Mouse (Mus musculus) C2C12 (cell line): ENCODE data around the gene Lactbl1. TPM values are rescaled to one million over a fixed set of nuclear protein-coding genes. Genes with fewer than 3 reads are reported as not detected.

Experiments
- H3K27me3 ChIP-seq: one replicate; pipeline ENCODE4 v1.6.1; 2011; ENCODE audit not compliant: control insufficient read depth, insufficient read depth, insufficient read length
- H3K36me3 ChIP-seq: one replicate; pipeline ENCODE4 v1.6.1; 2011; ENCODE audit not compliant: control insufficient read depth, insufficient read depth
- H3K4me3 ChIP-seq: one replicate; pipeline ENCODE4 v1.5.1; 2011; ENCODE audit warnings: mild to moderate bottlenecking, control low read depth; ENCODE audit not compliant: poor library complexity, insufficient read depth, severe bottlenecking
- H3K79me2 ChIP-seq: one replicate; pipeline ENCODE4 v1.6.1; 2011; ENCODE audit not compliant: control insufficient read depth, insufficient read depth
- H3K79me3 ChIP-seq: one replicate; pipeline ENCODE4 v1.6.1; 2011; ENCODE audit warnings: low read depth, control low read depth
- H3ac ChIP-seq: one replicate; pipeline ENCODE3; 2011; ENCODE audit warnings: low read depth; ENCODE audit not compliant: control insufficient read depth, insufficient read length
- CEBPB ChIP-seq: IDR thresholded peaks from one replicate; pipeline ENCODE4 v1.6.1; 2011; ENCODE audit warnings: low read depth, mild to moderate bottlenecking, control low read depth, moderate library complexity
- CTCF ChIP-seq: IDR thresholded peaks from one replicate; pipeline ENCODE4 v1.5.1; 2011; ENCODE audit not compliant: control insufficient read depth, insufficient read depth, insufficient read length
- FOSL1 ChIP-seq: IDR thresholded peaks from one replicate; pipeline ENCODE4 v1.8.0; 2011; ENCODE audit warnings: mild to moderate bottlenecking, low read length; ENCODE audit not compliant: poor library complexity, insufficient read depth, severe bottlenecking
- MAX ChIP-seq: IDR thresholded peaks from one replicate; pipeline ENCODE4 v1.6.1; 2011; ENCODE audit warnings: mild to moderate bottlenecking, control low read depth
- MYOD1 ChIP-seq: IDR thresholded peaks from one replicate; pipeline ENCODE4 v1.6.1; 2011; ENCODE audit warnings: low read depth; ENCODE audit not compliant: control insufficient read depth, insufficient read length
- MYOG ChIP-seq: IDR thresholded peaks from one replicate; pipeline ENCODE4 v1.6.1; 2011; ENCODE audit not compliant: control insufficient read depth, insufficient read length; ENCODE audit errors: extremely low read depth
- USF1 ChIP-seq: IDR thresholded peaks from one replicate; pipeline ENCODE4 v1.6.1; 2011; ENCODE audit warnings: low read depth, mild to moderate bottlenecking, control low read depth, moderate library complexity
- polyA plus RNA-seq: library from polyadenylated mRNA; unstranded; fragments of >200 nt; fragmentation: generic; extraction: Trizol; gene quantifications from one replicate; pipeline ENCODE4 v1.2.1, GENCODE M21; 2012; ENCODE audit warnings: missing spikeins

The Lactbl1 gene
- polyA plus RNA-seq, 1 experiment = not detected

DNA sequence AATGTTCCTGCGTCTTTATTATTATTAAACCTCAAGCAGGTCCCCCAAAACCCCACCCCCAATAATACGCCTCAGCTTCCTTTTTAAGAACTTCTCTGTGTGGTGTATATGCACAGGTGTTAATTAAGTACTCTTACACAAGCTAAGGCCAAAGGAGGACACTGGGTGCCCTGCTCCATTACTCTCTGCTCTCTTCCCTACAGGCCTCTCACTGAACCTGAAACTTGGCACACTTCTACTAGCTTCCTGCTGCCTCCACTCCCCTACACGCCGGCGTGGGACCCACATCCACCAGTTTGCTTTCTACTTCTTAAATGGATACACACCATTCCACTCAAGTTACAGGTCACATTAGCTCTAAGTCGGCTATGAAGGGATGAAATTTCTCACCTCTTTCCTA lies 27.2 kb upstream of the Lactbl1 start:
- peaks cover 76% of the 10 kb centered on the region for H3K79me3 ChIP-seq
- TF ChIP-seq USF1 = no peak
- no peak for TF ChIP-seq CEBPB
- TF ChIP-seq FOSL1 = no peak
- no peak for TF ChIP-seq MYOG
- TF ChIP-seq MYOD1 = no peak
- no peak for TF ChIP-seq CTCF
- no peak for TF ChIP-seq MAX
- H3K36me3 ChIP-seq = peaks cover 14% of the 10 kb centered on the region
- no peaks in the 10 kb centered on the region for H3K27me3 ChIP-seq
- H3ac ChIP-seq = no peak overlapping the region
- no peak overlapping the region for H3K4me3 ChIP-seq
- H3K79me2 ChIP-seq = peaks cover 99% of the 10 kb centered on the region

DNA sequence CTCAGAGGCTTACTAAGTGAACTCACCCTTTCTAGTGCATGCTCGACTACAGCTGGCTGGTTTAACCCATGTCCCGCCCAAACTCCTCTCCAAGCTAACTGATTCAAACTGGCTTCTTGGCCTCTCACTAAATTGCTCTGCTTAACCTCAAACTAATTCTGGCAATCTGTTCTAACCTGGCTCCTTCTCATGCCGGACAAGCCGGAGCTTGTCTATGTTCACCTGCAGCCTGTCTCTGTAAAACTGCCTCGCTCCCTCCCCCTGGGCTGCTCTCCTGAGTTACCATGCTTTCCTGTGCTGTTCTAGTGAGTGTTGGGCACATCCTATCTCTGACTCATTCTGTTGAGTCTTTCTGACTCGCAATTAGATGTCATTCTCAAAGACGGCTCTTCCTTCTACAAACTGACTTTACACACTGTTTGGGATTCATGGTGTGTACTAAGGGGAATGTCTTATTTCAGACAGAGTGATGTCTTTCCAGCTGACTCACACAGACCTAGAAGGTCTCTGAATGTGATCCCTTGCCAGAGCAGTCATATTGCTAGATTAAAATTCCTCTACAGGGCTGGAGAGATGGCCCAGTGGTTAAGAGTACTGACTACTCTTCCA lies 24.0 kb upstream of the Lactbl1 start:
- H3ac ChIP-seq = no peak overlapping the region
- TF ChIP-seq USF1 (no peak), CEBPB (no peak), MAX (no peak), MYOD1 (no peak), FOSL1 (no peak), MYOG (no peak), CTCF (no peak)
- peaks cover 76% of the 10 kb centered on the region for H3K79me3 ChIP-seq
- no peaks in the 10 kb centered on the region for H3K27me3 ChIP-seq
- peaks cover 89% of the 10 kb centered on the region for H3K79me2 ChIP-seq
- H3K36me3 ChIP-seq = no peaks in the 10 kb centered on the region
- H3K4me3 ChIP-seq = no peak overlapping the region

GRCm38 (mm10) chr4:136599869-136600268 lies 22.6 kb upstream of the Lactbl1 start:
- H3K36me3 ChIP-seq = no peaks in the 10 kb centered on the region
- TF ChIP-seq CEBPB (no peak), MAX (no peak), FOSL1 (no peak), USF1 (no peak), MYOG (no peak), CTCF (no peak), MYOD1 (no peak)
- no peak overlapping the region for H3K4me3 ChIP-seq
- no peak overlapping the region for H3ac ChIP-seq
- H3K79me3 ChIP-seq = peaks cover 61% of the 10 kb centered on the region
- no peaks in the 10 kb centered on the region for H3K27me3 ChIP-seq
- peaks cover 74% of the 10 kb centered on the region for H3K79me2 ChIP-seq

GRCm38 (mm10) chr4:136600536-136600935 lies 21.9 kb upstream of the Lactbl1 start:
- TF ChIP-seq USF1 (no peak), MYOD1 (no peak), MYOG (no peak), CTCF (no peak), MAX (no peak), CEBPB (no peak), FOSL1 (no peak)
- Histone ChIP-seq H3K79me3 (peaks cover 55% of the 10 kb centered on the region), H3ac (no peak overlapping the region), H3K27me3 (no peaks in the 10 kb centered on the region), H3K79me2 (peaks cover 67% of the 10 kb centered on the region), H3K36me3 (no peaks in the 10 kb centered on the region), H3K4me3 (no peak overlapping the region)

GRCm38 (mm10) chr4:136601476-136601875 lies 20.9 kb upstream of the Lactbl1 start:
- H3K36me3 ChIP-seq = no peaks in the 10 kb centered on the region
- H3ac ChIP-seq = no peak overlapping the region
- H3K79me3 ChIP-seq = peaks cover 50% of the 10 kb centered on the region
- H3K4me3 ChIP-seq = peak overlapping the region; percentile 74
- H3K79me2 ChIP-seq = peaks cover 58% of the 10 kb centered on the region
- H3K27me3 ChIP-seq = no peaks in the 10 kb centered on the region
- TF ChIP-seq CTCF (no peak), USF1 (no peak), MYOD1 (no peak), MYOG (no peak), CEBPB (no peak), FOSL1 (no peak), MAX (no peak)

GRCm38 (mm10) chr4:136602018-136602554 lies 20.3 kb upstream of the Lactbl1 start:
- Histone ChIP-seq H3K27me3 (no peaks in the 10 kb centered on the region), H3ac (peak overlapping the region; percentile 89), H3K36me3 (no peaks in the 10 kb centered on the region), H3K79me3 (peaks cover 44% of the 10 kb centered on the region), H3K4me3 (peak overlapping the region; percentile 74), H3K79me2 (peaks cover 52% of the 10 kb centered on the region)
- TF ChIP-seq FOSL1 (no peak), MAX (no peak), MYOD1 (no peak), USF1 (no peak), MYOG (no peak), CTCF (no peak)
